Mouse (Mus musculus) megakaryocyte-erythroid progenitor cell, adult 5-6 weeks (primary cell): ENCODE data around the gene Runx1. TPM values are rescaled to one million over a fixed set of nuclear protein-coding genes. Genes with fewer than 3 reads are reported as not detected.
A peak's percentile ranks its signal among the peaks of the same experiment; 100 is the strongest.

Experiments used
- ATAC-seq: replicated peaks from 2 replicates; pipeline ENCODE4 v1.8.0; 2016; ENCODE audit warnings: mild to moderate bottlenecking, inconsistent platforms; ENCODE audit not compliant: severe bottlenecking, poor library complexity, low FRiP score, low TSS enrichment
- total RNA-seq, 2 experiments: library from RNA; stranded (forward) in 1 of 2; stranded (reverse) in 1 of 2; fragments of 200-1000, 215-1000 nt in 1 of 2; fragments of >200 nt in 1 of 2; fragmentation: Nextera tagmentation in 1 of 2; gene quantifications; 2 replicates each; pipeline ENCODE4 v1.2.3; 2014 to 2017

Runx1 gene
- total RNA-seq, 2 experiments from 2014 or later: 16.4 to 84.1 TPM

DNA sequence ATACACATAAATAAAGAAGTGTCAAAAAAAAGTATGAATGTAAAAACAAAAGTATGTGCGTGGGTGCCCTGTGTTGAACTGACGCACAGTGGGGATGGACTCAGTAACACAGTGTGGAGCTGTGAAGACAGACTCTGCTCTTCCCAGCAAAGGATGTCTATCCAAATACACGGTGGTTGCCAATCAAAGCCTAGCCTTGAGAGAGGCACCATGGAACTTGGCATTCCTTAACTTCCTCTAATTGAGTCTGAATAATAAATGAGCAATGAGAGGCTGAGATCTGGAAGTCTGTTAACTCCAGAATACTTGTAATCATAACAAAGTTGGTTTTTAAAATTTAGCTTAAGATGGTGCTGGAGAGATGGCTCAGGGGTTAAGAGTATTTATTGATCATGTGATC is 62.3 kb downstream of the Runx1 start:
- no peak for ATAC-seq

DNA sequence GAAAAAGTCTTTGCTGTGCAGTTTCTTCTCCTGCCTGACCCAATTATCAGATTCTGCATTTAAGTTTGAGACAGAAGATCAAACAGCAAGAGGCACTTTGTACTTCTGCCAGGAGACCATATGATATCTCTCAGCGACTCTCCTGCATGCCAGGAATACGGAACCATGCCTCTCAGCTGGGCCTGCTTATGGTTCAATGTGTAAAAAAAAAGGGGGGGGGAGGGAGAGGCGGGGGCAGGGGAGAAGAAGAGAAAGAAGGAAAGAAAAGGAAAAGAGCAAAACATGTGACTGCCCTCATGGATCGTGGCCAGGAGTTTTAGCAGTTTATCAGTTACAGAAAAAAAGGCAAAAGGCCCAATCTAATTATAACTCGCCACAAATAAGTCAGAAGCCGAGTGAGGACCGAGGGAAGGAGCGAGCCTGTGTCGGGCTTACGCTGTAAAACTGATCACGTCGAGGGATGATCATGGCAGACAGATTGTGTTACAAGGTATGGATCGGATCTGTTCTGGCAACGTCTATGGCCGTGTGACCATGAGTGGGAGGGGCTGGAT is 63.9 kb downstream of the Runx1 start:
- ATAC-seq: 0 out of 2 replicates have a peak, but pooled peaks have one; percentile 12

GRCm38 (mm10) chr16:92760091-92760490 is 65.9 kb downstream of the Runx1 start:
- ATAC-seq: no peak

GRCm38 (mm10) chr16:92757564-92757963 is 68.4 kb downstream of the Runx1 start:
- 0 out of 2 replicates have a peak, but pooled peaks have one; percentile 51 for ATAC-seq

DNA sequence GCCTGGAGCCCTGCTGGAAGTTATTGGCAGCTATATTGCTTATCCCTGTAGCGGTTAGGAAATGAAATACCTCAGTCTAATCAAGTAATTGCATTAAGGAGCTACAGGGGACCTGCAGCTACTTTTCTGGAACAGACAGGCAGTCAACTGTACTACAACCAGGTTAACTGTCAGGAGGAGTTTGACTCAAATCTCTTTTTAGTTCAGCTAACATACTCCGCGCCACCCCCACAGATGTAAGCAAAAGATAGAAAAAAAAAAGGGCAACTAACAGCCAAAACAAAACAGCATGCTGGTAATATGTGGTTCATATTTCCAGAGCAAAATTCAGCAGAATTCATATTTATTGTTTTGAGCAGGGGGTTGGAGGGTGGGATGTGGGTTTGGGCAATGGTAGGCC is 72.0 kb downstream of the Runx1 start:
- no peak for ATAC-seq

- peak; percentile 58 for ATAC-seq
Observed at GRCm38 (mm10) chr16:92753139-92753538, 72.8 kb downstream of the Runx1 start.

- ATAC-seq: no peak
Observed at GRCm38 (mm10) chr16:92748272-92748671, 77.7 kb downstream of the Runx1 start.

DNA sequence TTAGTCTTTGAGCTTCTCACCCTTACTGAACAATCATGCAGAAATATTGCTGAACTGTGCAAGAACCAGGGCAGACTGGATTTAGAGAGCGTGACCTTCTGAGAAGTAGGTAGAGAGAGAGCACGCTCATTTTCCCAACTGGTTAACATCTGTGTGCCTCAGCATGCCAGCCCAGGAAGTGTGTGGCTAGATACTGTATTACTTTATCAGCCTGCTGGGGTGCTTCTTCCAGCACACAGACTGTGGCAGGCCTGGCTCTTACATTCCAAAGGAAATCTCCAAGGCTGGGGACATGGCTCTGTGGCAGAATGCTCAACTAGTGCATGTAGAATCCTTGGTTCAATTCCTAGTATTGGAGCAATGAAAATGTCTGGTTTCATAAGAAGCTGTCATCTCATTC is 78.9 kb downstream of the Runx1 start:
- peak; percentile 60 for ATAC-seq

DNA sequence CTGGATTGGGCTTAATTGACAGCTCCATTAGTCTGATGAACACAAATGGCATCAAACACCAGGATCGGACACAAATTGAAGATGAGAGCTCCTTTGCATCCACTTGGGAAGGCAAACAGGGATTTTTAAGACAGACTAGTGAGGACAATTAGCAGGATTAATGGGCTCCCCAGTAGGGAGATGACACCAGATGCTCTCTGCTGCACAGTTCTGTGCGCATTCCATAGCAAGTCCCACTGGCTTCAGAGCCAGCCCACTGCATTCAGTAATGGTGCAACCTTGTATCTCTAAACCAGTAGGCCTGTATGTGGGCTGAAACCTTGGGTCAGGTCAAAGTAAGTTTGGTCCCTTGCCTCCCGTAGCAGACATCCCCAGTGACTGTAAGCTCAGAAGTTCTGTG is 80.7 kb downstream of the Runx1 start:
- no peak for ATAC-seq

DNA sequence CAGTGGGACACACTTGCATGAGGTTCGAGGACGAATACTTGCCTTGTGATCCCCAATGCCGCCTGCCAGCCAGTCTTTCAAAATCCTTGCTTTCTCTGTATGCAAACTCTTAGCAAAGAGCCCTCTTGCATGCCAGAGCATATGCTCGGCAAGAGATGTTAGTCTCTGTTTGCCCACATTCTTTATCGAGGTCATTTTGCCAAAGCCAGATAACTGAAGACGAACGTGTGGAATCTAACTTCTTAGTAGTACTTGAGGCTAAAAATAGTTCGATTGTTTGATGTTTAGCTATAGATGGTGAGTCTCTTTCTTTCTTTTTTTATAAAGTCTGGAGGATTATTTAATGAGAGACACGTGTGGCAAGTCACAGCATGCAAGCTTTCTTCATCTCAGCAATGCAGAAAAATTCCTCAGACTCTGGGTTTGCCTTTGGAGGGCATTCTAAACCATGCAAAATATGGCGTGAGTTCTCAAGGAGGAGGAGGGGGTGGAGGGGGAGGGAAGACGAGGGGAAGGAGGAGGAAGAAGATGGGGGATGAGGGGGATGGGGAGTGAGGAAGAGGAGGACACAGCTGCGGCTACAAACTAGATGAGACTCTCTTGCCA is 81.7 kb downstream of the Runx1 start:
- no peak for ATAC-seq

- ATAC-seq: 0 out of 2 replicates have a peak, but pooled peaks have one; percentile 29
Observed at GRCm38 (mm10) chr16:92743755-92744154, 82.2 kb downstream of the Runx1 start.

GRCm38 (mm10) chr16:92741342-92741741 is 84.6 kb downstream of the Runx1 start:
- no peak for ATAC-seq

DNA sequence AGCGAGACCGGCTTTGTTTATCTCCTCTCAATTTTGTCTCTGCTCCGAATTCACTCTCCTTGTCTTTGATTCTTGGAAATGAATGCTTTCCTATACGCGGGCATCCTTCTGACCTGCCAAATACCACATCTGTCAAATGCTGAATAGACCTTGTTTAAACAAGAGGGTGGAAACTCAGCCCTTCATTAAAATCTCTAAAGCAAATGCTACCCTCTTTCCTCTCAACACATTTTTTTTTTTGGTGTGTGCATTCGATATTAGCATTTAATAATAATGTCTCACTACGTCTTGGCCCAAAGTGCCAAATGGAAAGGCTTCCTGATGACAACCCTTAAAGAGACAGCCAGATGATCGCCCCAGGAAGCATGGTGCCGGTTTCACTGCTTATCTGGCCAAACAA is 85.4 kb downstream of the Runx1 start:
- ATAC-seq: no peak

- ATAC-seq: no peak
Observed at GRCm38 (mm10) chr16:92739997-92740396, 86.0 kb downstream of the Runx1 start.

DNA sequence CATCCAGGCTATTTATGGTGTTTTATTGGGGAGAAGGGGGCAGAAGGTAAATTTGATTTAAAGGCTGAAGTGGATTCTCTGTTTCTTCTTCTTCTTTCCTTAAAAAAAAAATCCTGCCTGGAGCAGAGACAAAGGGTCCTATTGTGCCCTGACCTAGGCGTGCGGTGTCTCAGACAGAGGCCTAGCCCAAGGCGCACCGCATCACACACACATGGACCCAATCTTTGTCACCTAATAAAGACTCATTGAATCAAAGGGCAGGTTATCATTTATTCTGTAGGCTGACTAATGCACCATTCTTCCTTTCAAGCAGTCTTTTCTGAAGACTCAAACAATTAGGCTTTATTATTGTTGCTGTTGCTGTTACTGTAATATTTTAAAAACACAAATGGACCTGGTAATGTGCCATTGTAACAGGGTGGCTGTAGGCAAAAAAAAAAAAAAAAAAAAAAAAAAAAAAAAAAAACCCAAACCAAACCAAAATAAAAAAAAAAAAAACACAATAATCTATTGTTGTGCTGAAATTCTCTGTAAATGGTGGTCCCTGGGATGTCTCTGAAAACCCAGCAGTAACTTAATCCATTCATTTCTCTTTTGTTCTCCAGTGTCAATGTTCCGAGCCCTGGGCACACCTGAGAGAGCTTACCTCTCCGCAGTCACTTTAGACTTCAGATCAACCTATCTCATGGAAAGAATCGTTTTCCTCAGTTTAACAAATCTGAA is 86.7 kb downstream of the Runx1 start:
- ATAC-seq: no peak

DNA sequence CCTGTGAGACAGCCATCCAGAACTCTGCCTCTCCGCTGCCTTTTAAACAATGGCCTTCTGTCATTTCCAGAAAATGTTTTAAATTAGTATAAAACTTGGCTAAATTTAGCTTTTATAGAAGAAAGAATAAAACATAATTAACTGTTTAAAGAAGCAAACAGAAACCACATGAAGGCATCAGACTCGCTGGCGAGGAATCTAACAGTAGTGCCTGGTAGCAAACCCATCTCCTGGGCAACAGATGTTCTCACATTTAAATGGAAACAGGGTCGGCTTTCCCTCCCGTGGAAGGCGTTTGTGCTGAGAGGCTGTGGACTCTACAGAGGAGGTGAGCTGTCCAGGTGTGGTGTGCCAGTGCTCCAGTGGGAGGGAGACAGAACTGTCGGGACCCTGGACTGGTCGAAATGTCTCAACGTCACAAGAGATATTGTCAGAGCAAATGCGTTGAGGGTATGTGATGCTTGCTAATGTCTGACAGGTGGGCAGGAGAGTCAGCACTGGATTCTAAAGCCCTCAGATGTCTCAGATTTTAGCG is 87.4 kb downstream of the Runx1 start:
- no peak for ATAC-seq

- no peak for ATAC-seq
Observed at GRCm38 (mm10) chr16:92726870-92727269, 99.1 kb downstream of the Runx1 start.

- ATAC-seq: no peak
Observed at GRCm38 (mm10) chr16:92724526-92724925, 101.4 kb downstream of the Runx1 start.

GRCm38 (mm10) chr16:92720678-92721077 is 105.3 kb downstream of the Runx1 start:
- ATAC-seq: no peak

- ATAC-seq: no peak
Observed at GRCm38 (mm10) chr16:92719725-92720124, 106.2 kb downstream of the Runx1 start.
